Mouse (Mus musculus) neural tube, embryonic 11.5 days (tissue): ENCODE measurements around the gene Nipsnap2. TPM values are rescaled to one million over a fixed set of nuclear protein-coding genes. Genes with fewer than 3 reads are reported as not detected.
"Not testable (repeated sequence)": the region's sequence is repeated elsewhere in the genome, so short reads cannot be mapped to it uniquely, and the experiment has no call there.

ENCODE experiments used
- ATAC-seq: fragments of 200-750 bp; cut with Nextera tagmentation; 2 replicates; pipeline ENCODE4 v1.8.0; 2017; ENCODE audit warnings: moderate number of reproducible peaks, mild to moderate bottlenecking, moderate TSS enrichment, moderate library complexity; ENCODE audit not compliant: insufficient read depth, low FRiP score, low TSS enrichment
- DNase-seq: peaks from one replicate; pipeline ENCODE4 v3.0.0-alpha.2; 2015; ENCODE audit warnings: low spot score
- H3K27ac ChIP-seq: fragments of 300-500 bp; sonication (generic); 2 replicates; pipeline ENCODE4 v1.5.1; 2014; ENCODE audit warnings: low read depth, mild to moderate bottlenecking, low read length
- H3K27me3 ChIP-seq: fragments of 300-500 bp; sonication (generic); 2 replicates; pipeline ENCODE4 v1.6.1; 2014; ENCODE audit warnings: mild to moderate bottlenecking, low read length, mixed read lengths; ENCODE audit not compliant: control insufficient read depth, insufficient read depth
- H3K36me3 ChIP-seq: fragments of 300-500 bp; sonication (generic); 2 replicates; pipeline ENCODE4 v1.6.1; 2014; ENCODE audit warnings: mild to moderate bottlenecking, low read length, moderate library complexity, mixed read lengths; ENCODE audit not compliant: control insufficient read depth, insufficient read depth
- H3K4me1 ChIP-seq: fragments of 300-500 bp; sonication (generic); 2 replicates; pipeline ENCODE4 v1.6.1; 2014; ENCODE audit warnings: low read length, mixed read lengths; ENCODE audit not compliant: control insufficient read depth, insufficient read depth
- H3K4me2 ChIP-seq: fragments of 300-500 bp; sonication (generic); 2 replicates; pipeline ENCODE4 v1.6.1; 2014; ENCODE audit warnings: low read depth, mild to moderate bottlenecking, moderate library complexity
- H3K4me3 ChIP-seq: fragments of 300-500 bp; sonication (generic); 2 replicates; pipeline ENCODE4 v1.5.1; 2014; ENCODE audit warnings: low read depth, low read length
- H3K9ac ChIP-seq: fragments of 300-500 bp; sonication (generic); 2 replicates; pipeline ENCODE4 v1.6.1; 2014; ENCODE audit warnings: mild to moderate bottlenecking, low read length
- H3K9me3 ChIP-seq: fragments of 300-500 bp; sonication (generic); 2 replicates; pipeline ENCODE4 v1.6.1; 2016; ENCODE audit warnings: low read length; ENCODE audit not compliant: control insufficient read depth
- WGBS: fragments of 180-500 bp; shearing (Covaris S2); extraction: QIAGEN DNeasy Blood & Tissue Kit; methylation state at CpG from one replicate; pipeline ENCODE4 v1.1.7; 2014; 5-methylcytosine and 5-hydroxymethylcytosine counted together
- polyA plus RNA-seq: library from polyadenylated mRNA; unstranded; fragments of >200 nt; fragmentation: Nextera tagmentation; extraction: Ambion mirVana; gene quantifications from 2 replicates; pipeline ENCODE4 v1.2.1, GENCODE M21; 2014

The Nipsnap2 gene
- polyA plus RNA-seq: 73.7 and 73.8 TPM in 2 replicates

GRCm38 (mm10) chr5:129724834-129725773, at the start of gene Nipsnap2:
TSS of gene Nipsnap2 (plus strand) at chr5:129725063.
- H3K27me3 ChIP-seq: no peaks in the 10 kb centered on the region
- peak within 1 kb of the TSS; percentile 38 for H3K4me2 ChIP-seq
- peak within 1 kb of the TSS; percentile 89 for H3K4me3 ChIP-seq
- H3K4me1 ChIP-seq: no peaks in the 10 kb centered on the region
- H3K27ac ChIP-seq: peak within 1 kb of the TSS; percentile 92
- no peaks in the 10 kb centered on the region for H3K9me3 ChIP-seq
- no peaks in the 10 kb centered on the region for H3K36me3 ChIP-seq
- DNase-seq (peak; percentile 95), ATAC-seq (peak; percentile 95)
- WGBS: under 1% methylated on average over 72 of the region's 93 CpGs
- peak within 1 kb of the TSS; percentile 96 for H3K9ac ChIP-seq

- 92% methylated on average over 5 of the region's 5 CpGs for WGBS
- H3K4me3 ChIP-seq, H3K36me3 ChIP-seq, H3K9me3 ChIP-seq, H3K9ac ChIP-seq, H3K27me3 ChIP-seq, ATAC-seq, H3K27ac ChIP-seq, DNase-seq, H3K4me2 ChIP-seq, H3K4me1 ChIP-seq: not testable (repeated sequence)
These were observed 39.7 kb upstream of the Nipsnap2 start for GRCm38 (mm10) chr5:129685141-129685540.

GRCm38 (mm10) chr5:129687621-129688020, 37.2 kb upstream of the Nipsnap2 start:
- H3K27me3 ChIP-seq: no peaks in the 10 kb centered on the region
- ATAC-seq (no peak), DNase-seq (no peak)
- no peak overlapping the region for H3K4me2 ChIP-seq
- no peak overlapping the region for H3K9ac ChIP-seq
- 83% methylated on average over 7 of the region's 7 CpGs for WGBS
- no peaks in the 10 kb centered on the region for H3K36me3 ChIP-seq
- H3K4me1 ChIP-seq: no peaks in the 10 kb centered on the region
- no peak overlapping the region for H3K4me3 ChIP-seq
- no peaks in the 10 kb centered on the region for H3K9me3 ChIP-seq
- H3K27ac ChIP-seq: no peak overlapping the region

GRCm38 (mm10) chr5:129690528-129690927, 34.3 kb upstream of the Nipsnap2 start:
- Histone ChIP-seq H3K9me3 (no peaks in the 10 kb centered on the region), H3K9ac (no peak overlapping the region), H3K4me3 (no peak overlapping the region), H3K4me1 (no peaks in the 10 kb centered on the region), H3K27ac (no peak overlapping the region), H3K4me2 (no peak overlapping the region), H3K36me3 (no peaks in the 10 kb centered on the region), H3K27me3 (no peaks in the 10 kb centered on the region)
- ATAC-seq (no peak), DNase-seq (no peak)
- 90% methylated on average over 3 of the region's 3 CpGs for WGBS

GRCm38 (mm10) chr5:129700506-129700905, 24.4 kb upstream of the Nipsnap2 start:
- no peak overlapping the region for H3K27ac ChIP-seq

GRCm38 (mm10) chr5:129701706-129702105, 23.2 kb upstream of the Nipsnap2 start:
- Histone ChIP-seq H3K27me3 (no peaks in the 10 kb centered on the region), H3K4me3 (no peak overlapping the region), H3K4me1 (no peaks in the 10 kb centered on the region), H3K9me3 (no peaks in the 10 kb centered on the region), H3K36me3 (no peaks in the 10 kb centered on the region), H3K27ac (no peak overlapping the region), H3K4me2 (no peak overlapping the region), H3K9ac (no peak overlapping the region)
- ATAC-seq: no peak
- 80% methylated on average over 1 of the region's 1 CpGs for WGBS
- no peak for DNase-seq

More at GRCm38 (mm10) chr5:129700506-129700905, 24.4 kb upstream of the Nipsnap2 start:
- no peaks in the 10 kb centered on the region for H3K36me3 ChIP-seq
- H3K4me3 ChIP-seq: no peak overlapping the region
- H3K4me1 ChIP-seq: no peaks in the 10 kb centered on the region
- no peaks in the 10 kb centered on the region for H3K27me3 ChIP-seq
- DNase-seq: no peak
- no peak overlapping the region for H3K4me2 ChIP-seq
- WGBS: 44% methylated on average over 2 of the region's 2 CpGs
- H3K9ac ChIP-seq: no peak overlapping the region
- H3K9me3 ChIP-seq: no peaks in the 10 kb centered on the region
- no peak for ATAC-seq

- Histone ChIP-seq H3K36me3 (no peaks in the 10 kb centered on the region), H3K9me3 (no peaks in the 10 kb centered on the region), H3K4me2 (no peak overlapping the region), H3K9ac (no peak overlapping the region), H3K27me3 (no peaks in the 10 kb centered on the region), H3K4me1 (no peaks in the 10 kb centered on the region), H3K27ac (no peak overlapping the region), H3K4me3 (no peak overlapping the region)
- ATAC-seq (no peak), DNase-seq (no peak)
These were observed 21.5 kb upstream of the Nipsnap2 start for GRCm38 (mm10) chr5:129703368-129703767.

- no peak within 1 kb of the TSS for H3K4me3 ChIP-seq
- WGBS: 67% methylated on average over 2 of the region's 2 CpGs
- DNase-seq (no peak), ATAC-seq (no peak)
- H3K27me3 ChIP-seq: no peaks in the 10 kb centered on the region
- H3K9ac ChIP-seq: no peak within 1 kb of the TSS
- H3K9me3 ChIP-seq: no peaks in the 10 kb centered on the region
- no peaks in the 10 kb centered on the region for H3K36me3 ChIP-seq
- H3K27ac ChIP-seq: no peak within 1 kb of the TSS
- no peaks in the 10 kb centered on the region for H3K4me1 ChIP-seq
- no peak within 1 kb of the TSS for H3K4me2 ChIP-seq
These were observed 16.5 kb upstream of the Nipsnap2 start, which contains the start of gene Sept14 for GRCm38 (mm10) chr5:129708412-129708811. TSS of gene Sept14 (minus strand) at chr5:129708512.
